Mouse (Mus musculus): Measurements from ENCODE around the gene Tmed8. TPM values are rescaled to one million over a fixed set of nuclear protein-coding genes. Genes with fewer than 3 reads are reported as not detected.

Tmed8 gene
- total RNA-seq, 4 experiments from 2014 or later = 0.94 to 1.6 (median 1.5) TPM

Other genes starting within 250 kb of the Tmed8 start
- gene Zdhhc22, start 210.0 kb downstream of the Tmed8 start, total RNA-seq (2022) = not detected
- gene Tmem63c, start 179.1 kb downstream of the Tmed8 start, total RNA-seq (2022) = under 1 TPM in 1 of 4 experiments, not detected in 3; 0.10 TPM
- gene Ngb, start 97.9 kb downstream of the Tmed8 start, total RNA-seq (2022) = not detected
- gene Gstz1, start 53.3 kb downstream of the Tmed8 start, total RNA-seq (2022) = 10 to 100 TPM; 32.8 to 41.0 (median 38.3) TPM
- 1 to 10 TPM; 4.2 to 7.0 (median 4.9) TPM for gene Pomt2, start 52.5 kb downstream of the Tmed8 start, total RNA-seq (2022)
- gene Samd15, start 731 bp downstream of the Tmed8 start, total RNA-seq (2022) = not detected
- under 1 TPM; 0.29 to 0.56 (median 0.38) TPM for gene Noxred1, start 38.3 kb upstream of the Tmed8 start, total RNA-seq (2022)
- 1 to 10 TPM; 6.4 to 8.4 (median 7.5) TPM for gene Vipas39, start 65.8 kb upstream of the Tmed8 start, total RNA-seq (2022)
- gene Ahsa1, start 66.0 kb upstream of the Tmed8 start, total RNA-seq (2022) = 100 to 1,000 TPM; 106 to 131 (median 116) TPM
- gene Ism2, start 99.3 kb upstream of the Tmed8 start, total RNA-seq (2022) = not detected
- gene Sptlc2, start 187.9 kb upstream of the Tmed8 start, total RNA-seq (2022) = 1 to 10 TPM; 4.7 to 5.6 (median 5.3) TPM
- gene Slirp, start 243.4 kb upstream of the Tmed8 start, total RNA-seq (2022) = 100 to 1,000 TPM; 143 to 183 (median 163) TPM
- gene Alkbh1, start 243.6 kb upstream of the Tmed8 start, total RNA-seq (2022) = 1 to 10 TPM; 4.2 to 6.2 (median 5.3) TPM

Data from gastrocnemius, adult 8-10 months (tissue).